Mouse (Mus musculus) midbrain, embryonic 10.5 days (tissue): ENCODE measurements around the gene Stxbp2. TPM values are rescaled to one million over a fixed set of nuclear protein-coding genes. Genes with fewer than 3 reads are reported as not detected.
A peak's percentile ranks its signal among the peaks of the same experiment; 100 is the strongest.
"Not testable (repeated sequence)": the region's sequence is repeated elsewhere in the genome, so short reads cannot be mapped to it uniquely, and the experiment has no call there.

Experiments
- DNase-seq: peaks from one replicate; pipeline ENCODE4 v3.0.0-alpha.2; 2017; ENCODE audit warnings: low spot score
- H3K27ac ChIP-seq: fragments of 300-500 bp; sonication (generic); replicated peaks from 2 replicates; pipeline ENCODE4 v1.5.1; 2016; ENCODE audit warnings: mild to moderate bottlenecking
- H3K27me3 ChIP-seq: fragments of 300-500 bp; sonication (generic); 2 replicates; pipeline ENCODE4 v1.6.1; 2016; ENCODE audit warnings: low read depth, mild to moderate bottlenecking; ENCODE audit not compliant: poor library complexity, severe bottlenecking
- H3K36me3 ChIP-seq: fragments of 300-500 bp; sonication (generic); 2 replicates; pipeline ENCODE4 v1.6.1; 2016; ENCODE audit warnings: mild to moderate bottlenecking, moderate library complexity
- H3K4me1 ChIP-seq: fragments of 300-500 bp; sonication (generic); 2 replicates; pipeline ENCODE4 v1.6.1; 2016
- H3K4me3 ChIP-seq: fragments of 300-500 bp; sonication (generic); 2 replicates; pipeline ENCODE4 v1.5.1; 2016; ENCODE audit warnings: mild to moderate bottlenecking, moderate library complexity
- H3K9me3 ChIP-seq: fragments of 300-500 bp; sonication (generic); replicated peaks from 2 replicates; pipeline ENCODE4 v1.6.1; 2016; ENCODE audit warnings: mild to moderate bottlenecking
- WGBS: fragments of 180-500 bp; shearing (Covaris S2); methylation state at CpG from one replicate; pipeline ENCODE4 v1.1.7; 2016; 5-methylcytosine and 5-hydroxymethylcytosine counted together
- polyA plus RNA-seq: library from polyadenylated mRNA; unstranded; fragments of >200 nt; fragmentation: Nextera tagmentation; extraction: Ambion mirVana; gene quantifications from 2 replicates; pipeline ENCODE4 v1.2.1, GENCODE M21; 2016

The Stxbp2 gene
- 30.3 and 35.4 TPM in 2 replicates for polyA plus RNA-seq

DNA sequence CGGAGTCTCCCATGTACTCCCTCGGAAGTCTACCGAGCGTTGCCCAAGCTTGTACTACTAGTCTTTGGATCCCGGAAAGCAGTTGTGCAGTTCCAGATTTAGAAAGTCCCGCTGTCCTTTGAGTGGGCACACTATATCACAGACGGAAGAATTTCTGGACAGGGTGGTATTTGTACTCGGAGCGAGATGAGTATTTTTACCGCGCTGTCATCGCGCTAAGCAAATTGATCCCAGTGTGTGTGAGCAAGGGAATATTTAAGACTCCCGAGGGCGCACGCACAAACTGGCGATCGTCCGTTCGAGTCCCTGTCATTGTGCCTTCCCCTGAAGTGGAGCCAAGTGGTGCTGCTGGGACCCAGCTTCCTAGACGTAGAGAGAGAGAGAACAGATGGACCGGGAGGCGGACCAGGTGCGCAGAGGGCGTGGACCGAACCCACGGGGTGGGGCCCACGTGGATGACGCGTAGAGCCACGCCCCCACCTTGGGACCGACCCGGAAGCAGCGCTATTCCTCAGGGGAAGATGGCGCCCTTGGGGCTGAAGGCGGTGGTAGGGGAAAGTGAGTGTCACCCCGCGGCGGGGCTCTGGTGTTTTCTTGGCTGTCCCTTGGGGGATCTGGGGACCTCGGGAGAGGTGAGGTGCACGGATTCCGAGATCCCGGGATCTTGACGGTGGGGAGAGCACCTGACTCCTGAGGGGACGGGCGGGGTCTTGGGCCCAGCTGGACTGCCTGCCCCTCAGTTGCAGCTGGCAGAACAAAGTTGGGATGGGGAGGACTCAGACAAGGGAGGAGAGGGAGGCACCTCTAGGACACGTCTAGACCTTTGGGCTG, at the start of gene Stxbp2:
TSS of gene Stxbp2 (plus strand) at position 309 of the 831 bp plus-strand sequence.
- DNase-seq: peak; percentile 48
- Histone ChIP-seq H3K36me3 (peaks cover 1% of the 10 kb centered on the region; the same call in 1 of the 2 replicates), H3K9me3 (no peaks in the 10 kb centered on the region), H3K27me3 (peaks cover 17% of the 10 kb centered on the region), H3K4me1 (peaks cover 13% of the 10 kb centered on the region), H3K27ac (peak within 1 kb of the TSS; percentile 77), H3K4me3 (peak within 1 kb of the TSS; percentile 67)
- whole genome bisulfite sequencing: 6% methylated on average over 47 of the region's 47 CpGs

DNA sequence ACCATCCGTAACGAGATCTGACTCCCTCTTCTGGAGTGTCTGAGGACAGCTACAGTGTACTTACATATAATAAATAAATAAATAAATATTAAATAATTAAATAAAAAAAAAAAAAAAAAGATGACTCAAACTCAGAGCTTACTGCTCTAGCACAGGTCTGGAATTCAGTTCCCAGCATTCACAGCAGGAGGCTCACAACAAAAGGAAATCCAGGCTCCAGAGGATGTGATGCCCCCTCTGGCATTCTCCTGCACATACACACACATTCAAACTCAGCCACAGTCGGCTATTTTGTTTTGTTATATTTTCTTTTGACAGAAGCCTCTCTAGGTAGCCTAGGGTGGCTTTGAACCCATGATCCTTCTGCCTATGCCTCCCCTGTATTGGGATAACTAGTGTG, 48.8 kb upstream of the Stxbp2 start:
- H3K9me3 ChIP-seq, H3K4me1 ChIP-seq, H3K36me3 ChIP-seq, H3K4me3 ChIP-seq, H3K27ac ChIP-seq, H3K27me3 ChIP-seq, DNase-seq: not testable (repeated sequence)
- 88% methylated on average over 1 of the region's 3 CpGs for WGBS

DNA sequence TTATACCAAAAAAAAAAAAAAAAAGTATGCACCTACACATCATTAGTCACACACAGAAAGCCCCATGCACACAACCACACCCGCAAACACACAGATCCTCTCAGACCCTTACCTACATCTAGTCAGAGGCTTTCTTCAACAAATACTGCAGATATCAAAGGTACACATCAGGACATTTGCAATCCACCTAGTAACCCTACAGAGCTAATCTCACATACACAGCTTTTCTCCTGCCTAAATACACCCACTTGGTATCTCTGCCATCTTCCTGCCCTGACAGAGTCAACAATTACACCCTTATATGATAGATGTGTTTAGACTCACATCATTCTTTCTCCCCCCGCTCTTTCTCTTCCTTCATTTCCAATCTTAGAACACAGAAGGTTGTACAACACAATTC, 44.3 kb upstream of the Stxbp2 start:
- Histone ChIP-seq H3K27me3 (peaks cover 11% of the 10 kb centered on the region), H3K4me3 (no peak overlapping the region), H3K9me3 (no peaks in the 10 kb centered on the region), H3K27ac (no peak overlapping the region), H3K36me3 (no peaks in the 10 kb centered on the region), H3K4me1 (peaks cover 20% of the 10 kb centered on the region)
- DNase-seq: no peak
- WGBS: 100% methylated on average over 2 of the region's 2 CpGs

DNA sequence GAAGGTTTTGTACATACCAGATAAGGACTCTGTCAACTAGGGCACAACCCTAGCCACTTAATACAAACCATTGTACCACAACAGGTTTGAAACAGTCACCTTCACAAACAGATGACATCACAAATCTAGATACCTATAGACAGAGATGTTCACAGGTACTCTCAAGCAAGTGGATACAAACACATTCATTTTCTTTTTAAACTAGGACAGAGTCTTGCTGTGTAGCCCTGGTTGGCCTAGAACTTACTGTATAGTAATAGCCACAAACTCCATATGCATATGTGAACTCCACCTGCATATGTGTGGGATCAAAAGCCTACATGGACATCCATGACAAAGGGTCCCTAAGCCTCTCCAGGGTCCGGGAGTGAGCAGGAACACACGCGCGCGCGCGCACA, 43.8 kb upstream of the Stxbp2 start, which contains the start of gene Camsap3:
TSS of gene Camsap3 (plus strand) at position 301 of the 398 bp plus-strand sequence.
- no peaks in the 10 kb centered on the region for H3K36me3 ChIP-seq
- 5% methylated on average over 7 of the region's 7 CpGs for WGBS

DNA sequence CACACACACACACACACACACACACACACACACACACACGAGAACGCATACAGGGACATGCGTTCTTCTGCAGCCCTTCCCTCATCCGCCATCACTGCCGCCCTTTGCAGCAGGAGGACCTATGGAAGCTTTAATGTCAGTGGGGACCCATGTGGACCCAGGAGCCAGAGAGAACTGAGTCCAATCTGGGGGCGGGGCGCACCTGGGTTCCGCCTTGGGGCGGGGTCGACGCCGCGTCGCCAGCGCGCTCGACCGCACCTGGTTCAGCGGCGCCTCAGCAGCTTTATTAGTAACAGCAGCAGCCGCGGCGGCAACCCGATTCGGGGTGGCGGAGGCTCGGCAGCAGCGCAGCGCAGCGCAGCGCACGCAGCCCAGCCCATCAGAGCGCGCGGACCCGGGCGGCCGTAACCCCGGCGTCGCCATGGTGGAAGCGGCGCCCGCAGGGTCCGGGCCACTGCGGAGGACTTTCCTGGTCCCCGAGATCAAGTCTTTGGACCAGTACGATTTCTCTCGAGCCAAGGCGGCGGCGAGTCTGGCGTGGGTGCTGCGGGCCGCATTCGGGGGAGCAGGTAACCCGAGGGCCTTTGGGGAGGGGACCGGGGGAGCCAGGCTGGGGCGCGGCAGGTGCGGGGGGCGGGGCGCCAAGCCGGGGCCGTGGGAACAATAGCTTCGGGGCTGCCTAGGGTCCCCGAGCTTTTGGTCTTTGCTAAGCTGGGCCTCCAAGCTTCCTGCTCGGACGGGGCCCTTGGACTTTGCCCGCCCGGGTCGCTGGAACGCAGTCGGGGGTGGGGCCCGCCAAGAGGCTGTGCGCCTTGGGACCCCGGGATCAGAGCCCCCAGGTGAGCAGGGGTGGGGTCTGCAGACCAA, 43.1 kb upstream of the Stxbp2 start:
- peak overlapping the region; percentile 90 for H3K27ac ChIP-seq
- H3K9me3 ChIP-seq: no peaks in the 10 kb centered on the region
- DNase-seq: peak; percentile 67
- no peaks in the 10 kb centered on the region for H3K36me3 ChIP-seq
- H3K27me3 ChIP-seq: peaks cover 11% of the 10 kb centered on the region
- WGBS: under 1% methylated on average over 75 of the region's 77 CpGs
- H3K4me1 ChIP-seq: peaks cover 20% of the 10 kb centered on the region
- peak overlapping the region; percentile 94 for H3K4me3 ChIP-seq

More for the DNA sequence above, 43.8 kb upstream of the Stxbp2 start, which contains the start of gene Camsap3:
- no peak for DNase-seq
- H3K4me1 ChIP-seq: peaks cover 20% of the 10 kb centered on the region
- no peaks in the 10 kb centered on the region for H3K9me3 ChIP-seq
- peak within 1 kb of the TSS; percentile 94 for H3K4me3 ChIP-seq
- H3K27me3 ChIP-seq: peaks cover 11% of the 10 kb centered on the region
- peak within 1 kb of the TSS; percentile 90 for H3K27ac ChIP-seq

DNA sequence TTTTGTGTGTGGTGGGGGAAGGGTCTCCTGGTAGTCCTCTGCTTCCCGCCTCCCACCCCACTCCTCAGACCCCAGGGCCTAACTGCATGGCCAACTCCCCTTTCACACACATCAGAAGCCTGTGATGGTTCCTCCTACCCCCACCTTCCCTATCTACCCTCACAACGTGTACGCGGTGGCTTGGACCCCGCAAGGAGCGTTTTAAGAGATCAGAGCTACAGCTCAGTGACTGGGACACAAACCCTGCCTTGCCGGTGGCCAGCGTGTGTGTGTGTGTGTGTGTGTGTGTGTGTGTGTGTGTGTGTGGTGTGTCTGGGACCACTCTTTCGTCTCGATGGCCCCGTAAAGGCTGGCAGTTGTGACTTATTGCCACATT, 42.5 kb upstream of the Stxbp2 start:
- DNase-seq: peak; percentile 40
- H3K27ac ChIP-seq: peak overlapping the region; percentile 90
- 9% methylated on average over 11 of the region's 11 CpGs for WGBS
- peak overlapping the region; percentile 94 for H3K4me3 ChIP-seq
- peaks cover 11% of the 10 kb centered on the region for H3K27me3 ChIP-seq
- no peaks in the 10 kb centered on the region for H3K36me3 ChIP-seq
- no peaks in the 10 kb centered on the region for H3K9me3 ChIP-seq
- peaks cover 20% of the 10 kb centered on the region for H3K4me1 ChIP-seq

DNA sequence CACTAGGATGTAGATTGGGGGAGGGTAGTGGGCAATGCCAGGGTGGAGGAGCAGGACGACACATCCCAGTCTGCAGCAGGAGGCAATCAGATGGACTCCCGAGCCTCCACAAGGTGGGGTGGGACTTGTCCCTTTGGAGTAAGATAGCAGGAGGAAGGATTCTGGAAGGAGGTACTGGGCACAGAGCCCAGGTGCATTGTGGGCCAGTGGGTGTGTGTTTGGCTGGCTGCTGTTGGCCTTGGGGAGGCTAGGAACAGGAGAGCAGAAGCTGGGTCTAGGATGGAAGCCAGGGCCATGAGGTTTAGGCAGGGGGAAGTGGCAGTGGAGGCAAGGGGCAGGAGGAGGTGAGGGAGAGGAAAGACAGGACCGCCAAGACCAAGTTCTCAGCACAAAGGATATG, 37.3 kb upstream of the Stxbp2 start:
- H3K27ac ChIP-seq: 0 out of 2 replicates have a peak overlapping the region, but pooled peaks have one; percentile 3
- peaks cover 9% of the 10 kb centered on the region for H3K36me3 ChIP-seq
- WGBS: 78% methylated on average over 3 of the region's 3 CpGs
- DNase-seq: no peak
- no peak overlapping the region for H3K4me3 ChIP-seq
- no peaks in the 10 kb centered on the region for H3K27me3 ChIP-seq
- H3K9me3 ChIP-seq: no peaks in the 10 kb centered on the region
- H3K4me1 ChIP-seq: peaks cover 6% of the 10 kb centered on the region

DNA sequence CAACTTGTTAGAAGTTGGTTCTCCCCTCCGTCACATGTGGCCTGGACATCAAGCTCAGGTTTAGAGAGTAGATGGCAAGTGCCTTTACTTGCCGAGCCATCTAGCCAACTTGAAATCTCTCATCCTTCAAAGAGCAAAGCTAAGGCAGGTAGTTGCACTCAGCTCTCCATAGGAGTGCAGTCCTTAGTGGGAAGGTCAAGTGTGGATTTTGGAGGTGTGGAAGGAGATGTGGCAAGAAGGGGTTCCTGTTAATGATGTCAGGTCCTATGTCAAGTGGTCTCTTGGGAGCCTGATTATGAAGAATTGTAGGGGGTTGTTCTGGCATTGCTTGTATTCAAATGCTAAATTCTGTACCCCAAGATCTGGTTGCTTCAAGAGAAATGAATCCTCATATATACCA, 36.3 kb upstream of the Stxbp2 start:
- 89% methylated on average over 2 of the region's 2 CpGs for WGBS
- H3K27ac ChIP-seq: no peak overlapping the region
- H3K9me3 ChIP-seq: no peaks in the 10 kb centered on the region
- no peaks in the 10 kb centered on the region for H3K4me1 ChIP-seq
- DNase-seq: no peak
- H3K36me3 ChIP-seq: peaks cover 19% of the 10 kb centered on the region
- no peaks in the 10 kb centered on the region for H3K27me3 ChIP-seq
- no peak overlapping the region for H3K4me3 ChIP-seq

DNA sequence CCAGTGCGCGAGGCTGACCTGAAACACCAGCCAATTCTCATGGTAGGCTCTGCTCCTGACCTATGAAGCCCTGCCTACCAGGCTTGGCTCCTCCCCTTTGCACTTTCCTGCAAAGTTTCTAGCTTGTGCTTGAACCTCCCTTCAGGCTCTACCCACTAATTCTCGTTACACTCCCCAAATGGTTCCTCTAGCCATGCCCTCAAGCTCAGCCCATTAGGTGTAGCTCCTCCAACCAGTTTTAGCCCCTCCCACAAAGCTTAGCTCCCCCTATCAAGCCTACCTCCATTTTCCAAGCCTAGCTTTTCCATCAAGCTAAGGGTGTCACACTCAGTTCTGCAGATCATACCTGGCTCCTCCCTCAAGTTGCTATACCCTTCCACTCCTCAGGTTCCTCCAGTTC, 32.7 kb upstream of the Stxbp2 start:
- H3K27ac ChIP-seq: no peak overlapping the region
- no peaks in the 10 kb centered on the region for H3K9me3 ChIP-seq
- no peak for DNase-seq
- no peaks in the 10 kb centered on the region for H3K4me1 ChIP-seq
- 81% methylated on average over 3 of the region's 3 CpGs for WGBS
- H3K27me3 ChIP-seq: no peaks in the 10 kb centered on the region
- peaks cover 51% of the 10 kb centered on the region for H3K36me3 ChIP-seq
- H3K4me3 ChIP-seq: no peak overlapping the region

DNA sequence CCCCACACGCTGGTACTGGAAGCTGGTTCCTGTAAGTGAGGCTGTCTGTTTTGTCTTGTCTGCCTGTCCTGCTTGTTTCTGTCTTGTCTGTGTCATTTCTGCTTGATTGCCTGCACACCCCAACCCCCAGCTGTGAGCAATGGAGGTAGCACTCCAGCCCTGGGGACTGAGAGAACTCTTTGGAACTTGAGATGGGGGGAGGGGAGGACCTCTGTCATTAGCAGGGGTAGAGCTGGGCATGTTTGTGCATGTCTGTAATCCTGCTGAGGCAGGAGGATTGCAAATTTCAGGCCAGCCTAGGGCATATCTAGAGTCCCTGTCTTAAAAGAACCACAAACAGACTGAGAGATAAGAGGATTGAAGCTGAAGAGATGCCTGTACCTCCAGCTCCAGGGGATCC, 31.5 kb upstream of the Stxbp2 start:
- 69% methylated on average over 1 of the region's 1 CpGs for WGBS

DNA sequence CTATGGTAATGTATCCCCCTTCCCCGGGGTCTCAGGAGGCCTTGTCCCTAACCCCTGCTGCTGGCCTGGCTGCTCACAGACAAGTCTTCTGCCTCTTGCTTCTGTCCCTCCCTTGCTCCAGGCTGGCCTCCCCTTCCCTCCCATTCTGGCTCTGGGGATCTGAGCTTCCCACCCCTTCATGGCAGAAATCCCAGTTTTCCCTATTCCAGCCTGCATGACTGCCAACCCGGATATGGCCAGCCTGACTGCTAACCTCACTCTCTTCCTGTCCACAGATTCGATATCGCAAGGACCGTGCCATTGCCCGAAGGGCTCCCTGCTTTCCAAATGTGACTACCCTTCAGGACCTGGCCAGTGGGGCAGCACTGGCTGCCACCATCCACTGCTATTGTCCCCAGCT, 30.4 kb upstream of the Stxbp2 start:
- WGBS: 96% methylated on average over 6 of the region's 6 CpGs
- DNase-seq: no peak
- H3K27me3 ChIP-seq: no peaks in the 10 kb centered on the region
- no peaks in the 10 kb centered on the region for H3K4me1 ChIP-seq
- no peaks in the 10 kb centered on the region for H3K9me3 ChIP-seq
- H3K4me3 ChIP-seq: no peak overlapping the region
- H3K36me3 ChIP-seq: peaks cover 74% of the 10 kb centered on the region
- H3K27ac ChIP-seq: no peak overlapping the region

More for the DNA sequence above, 31.5 kb upstream of the Stxbp2 start:
- H3K4me1 ChIP-seq: no peaks in the 10 kb centered on the region
- H3K27me3 ChIP-seq: no peaks in the 10 kb centered on the region
- no peak for DNase-seq
- H3K9me3 ChIP-seq: no peaks in the 10 kb centered on the region
- peaks cover 63% of the 10 kb centered on the region for H3K36me3 ChIP-seq
- no peak overlapping the region for H3K27ac ChIP-seq
- H3K4me3 ChIP-seq: no peak overlapping the region

DNA sequence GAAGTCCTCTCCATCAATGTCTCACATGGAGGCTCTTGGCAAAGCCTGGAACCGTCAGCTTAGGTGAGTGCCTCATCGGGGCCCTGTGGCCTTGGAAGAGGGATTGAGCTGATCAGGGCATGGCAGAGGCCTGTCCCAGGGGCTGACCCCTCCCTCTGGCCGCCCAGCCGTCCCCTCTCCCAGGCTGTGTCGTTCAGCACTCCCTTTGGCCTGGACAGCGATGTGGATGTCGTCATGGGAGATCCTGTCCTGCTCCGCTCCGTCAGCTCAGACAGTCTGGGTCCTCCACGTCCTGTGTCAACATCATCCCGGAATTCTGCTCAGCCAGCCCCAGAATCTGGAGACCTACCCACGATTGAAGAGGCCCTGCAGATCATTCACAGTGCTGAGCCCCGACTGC, 27.3 kb upstream of the Stxbp2 start:
- WGBS: 79% methylated on average over 13 of the region's 13 CpGs
- no peak for DNase-seq
- peaks cover 95% of the 10 kb centered on the region for H3K36me3 ChIP-seq

More for the DNA sequence above, 27.3 kb upstream of the Stxbp2 start:
- no peaks in the 10 kb centered on the region for H3K9me3 ChIP-seq
- no peak overlapping the region for H3K27ac ChIP-seq
- H3K4me3 ChIP-seq: no peak overlapping the region
- H3K27me3 ChIP-seq: no peaks in the 10 kb centered on the region
- no peaks in the 10 kb centered on the region for H3K4me1 ChIP-seq
